Mouse (Mus musculus) heart, embryonic 11.5 days (tissue): ENCODE results near the gene Muc1. TPM values are rescaled to one million over a fixed set of nuclear protein-coding genes. Genes with fewer than 3 reads are reported as not detected.

Source experiments
- ATAC-seq: fragments of 200-750 bp; cut with Nextera tagmentation; replicated peaks from 2 replicates; pipeline ENCODE4 v1.8.0; 2017; ENCODE audit warnings: moderate library complexity; ENCODE audit not compliant: insufficient number of reproducible peaks, low FRiP score, low TSS enrichment
- H3K27ac ChIP-seq: fragments of 300-500 bp; sonication (generic); 2 replicates; pipeline ENCODE4 v1.5.1; 2014; ENCODE audit warnings: mild to moderate bottlenecking, low read depth, low read length
- H3K27me3 ChIP-seq: fragments of 300-500 bp; sonication (generic); 2 replicates; pipeline ENCODE4 v1.6.1; 2014; ENCODE audit warnings: mild to moderate bottlenecking, low read length, mixed read lengths; ENCODE audit not compliant: control insufficient read depth, insufficient read depth
- H3K36me3 ChIP-seq: fragments of 300-500 bp; sonication (generic); 2 replicates; pipeline ENCODE4 v1.6.1; 2014; ENCODE audit warnings: mild to moderate bottlenecking, low read length, moderate library complexity, mixed read lengths; ENCODE audit not compliant: control insufficient read depth, insufficient read depth
- H3K4me1 ChIP-seq: fragments of 300-500 bp; sonication (generic); 2 replicates; pipeline ENCODE4 v1.6.1; 2014; ENCODE audit warnings: low read length; ENCODE audit not compliant: control insufficient read depth, insufficient read depth
- H3K4me2 ChIP-seq: fragments of 300-500 bp; sonication (generic); 2 replicates; pipeline ENCODE4 v1.6.1; 2014; ENCODE audit warnings: mild to moderate bottlenecking, moderate library complexity
- H3K4me3 ChIP-seq: fragments of 300-500 bp; sonication (generic); 2 replicates; pipeline ENCODE4 v1.5.1; 2014; ENCODE audit warnings: low read depth, low read length
- H3K9ac ChIP-seq: fragments of 300-500 bp; sonication (generic); 2 replicates; pipeline ENCODE4 v1.6.1; 2014; ENCODE audit warnings: mild to moderate bottlenecking, low read depth, low read length, moderate library complexity
- H3K9me3 ChIP-seq: fragments of 300-500 bp; sonication (generic); replicated peaks from 2 replicates; pipeline ENCODE4 v1.6.1; 2016; ENCODE audit warnings: low read length; ENCODE audit not compliant: control insufficient read depth
- WGBS: fragments of 180-500 bp; shearing (Covaris S2); extraction: QIAGEN DNeasy Blood & Tissue Kit; methylation state at CpG from one replicate; pipeline ENCODE4 v1.1.7; 2014; ENCODE audit not compliant: insufficient replicate concordance; 5-methylcytosine and 5-hydroxymethylcytosine counted together
- polyA plus RNA-seq: library from polyadenylated mRNA; unstranded; fragments of >200 nt; fragmentation: Nextera tagmentation; extraction: Ambion mirVana; gene quantifications from 2 replicates; pipeline ENCODE4 v1.2.1, GENCODE M21; 2014

Gene Muc1
- 0.21 and 0.53 TPM in 2 replicates for polyA plus RNA-seq

GRCm38 (mm10) chr3:89228836-89229235 is at the start of gene Muc1:
Gene Muc1, plus strand, starts transcription at chr3:89229057.
- Histone ChIP-seq H3K27ac (0 out of 2 replicates have a peak within 1 kb of the TSS, but pooled peaks have one; percentile 6), H3K4me2 (peak within 1 kb of the TSS; percentile 73), H3K9ac (peak within 1 kb of the TSS; percentile 58; the same call in 1 of the 2 replicates), H3K9me3 (no peaks in the 10 kb centered on the region), H3K36me3 (no peaks in the 10 kb centered on the region), H3K27me3 (peaks cover 37% of the 10 kb centered on the region), H3K4me3 (peak within 1 kb of the TSS; percentile 49), H3K4me1 (peaks cover 9% of the 10 kb centered on the region; the same call in 1 of the 2 replicates)
- no peak for ATAC-seq
- WGBS: 22% methylated on average over 10 of the region's 10 CpGs

- no peak for ATAC-seq
- H3K4me2 ChIP-seq: no peak overlapping the region
- H3K4me1 ChIP-seq: peaks cover 24% of the 10 kb centered on the region; the same call in 1 of the 2 replicates
- peaks cover 3% of the 10 kb centered on the region; the same call in 1 of the 2 replicates for H3K27me3 ChIP-seq
- H3K4me3 ChIP-seq: no peak overlapping the region
- H3K9ac ChIP-seq: no peak overlapping the region
- no peaks in the 10 kb centered on the region for H3K9me3 ChIP-seq
- WGBS: 90% methylated on average over 27 of the region's 27 CpGs
- peaks cover 18% of the 10 kb centered on the region for H3K36me3 ChIP-seq
- no peak overlapping the region for H3K27ac ChIP-seq
Measured at GRCm38 (mm10) chr3:89181749-89182500, 46.9 kb upstream of the Muc1 start.

GRCm38 (mm10) chr3:89182531-89183057 is 46.3 kb upstream of the Muc1 start:
- H3K36me3 ChIP-seq: peaks cover 18% of the 10 kb centered on the region
- peak overlapping the region; percentile 95 for H3K4me2 ChIP-seq
- H3K27ac ChIP-seq: no peak overlapping the region
- ATAC-seq: 0 out of 2 replicates have a peak, but pooled peaks have one; percentile 5
- H3K4me1 ChIP-seq: peaks cover 24% of the 10 kb centered on the region; the same call in 1 of the 2 replicates
- peaks cover 4% of the 10 kb centered on the region; the same call in 1 of the 2 replicates for H3K27me3 ChIP-seq
- no peak overlapping the region; the same call in 1 of the 2 replicates for H3K9ac ChIP-seq
- WGBS: 46% methylated on average over 7 of the region's 7 CpGs
- no peaks in the 10 kb centered on the region for H3K9me3 ChIP-seq
- peak overlapping the region; percentile 63 for H3K4me3 ChIP-seq

GRCm38 (mm10) chr3:89183058-89183958 is 45.5 kb upstream of the Muc1 start, which contains the start of gene Fam189b:
Gene Fam189b, plus strand, starts transcription at chr3:89183143.
- H3K27ac ChIP-seq: 0 out of 2 replicates have a peak within 1 kb of the TSS, but pooled peaks have one; percentile 17
- peaks cover 4% of the 10 kb centered on the region; the same call in 1 of the 2 replicates for H3K27me3 ChIP-seq
- H3K9ac ChIP-seq: peak within 1 kb of the TSS; percentile 82
- H3K4me2 ChIP-seq: peak within 1 kb of the TSS; percentile 95
- peaks cover 18% of the 10 kb centered on the region for H3K36me3 ChIP-seq
- peak; percentile 86 for ATAC-seq
- H3K4me3 ChIP-seq: peak within 1 kb of the TSS; percentile 63
- H3K9me3 ChIP-seq: no peaks in the 10 kb centered on the region
- WGBS: 5% methylated on average over 39 of the region's 39 CpGs
- peaks cover 19% of the 10 kb centered on the region; the same call in 1 of the 2 replicates for H3K4me1 ChIP-seq

- Histone ChIP-seq H3K27me3 (peaks cover 4% of the 10 kb centered on the region; the same call in 1 of the 2 replicates), H3K9ac (peak overlapping the region; percentile 82), H3K4me3 (peak overlapping the region; percentile 63), H3K36me3 (peaks cover 18% of the 10 kb centered on the region), H3K4me1 (peaks cover 13% of the 10 kb centered on the region; the same call in 1 of the 2 replicates), H3K9me3 (no peaks in the 10 kb centered on the region), H3K27ac (no peak overlapping the region), H3K4me2 (peak overlapping the region; percentile 95)
- no peak for ATAC-seq
- 70% methylated on average over 6 of the region's 6 CpGs for WGBS
Measured at GRCm38 (mm10) chr3:89183959-89184315, 44.9 kb upstream of the Muc1 start.

- Histone ChIP-seq H3K9ac (no peak overlapping the region), H3K4me1 (peaks cover 9% of the 10 kb centered on the region; the same call in 1 of the 2 replicates), H3K4me3 (no peak overlapping the region), H3K9me3 (no peaks in the 10 kb centered on the region), H3K27ac (no peak overlapping the region), H3K27me3 (peaks cover 4% of the 10 kb centered on the region; the same call in 1 of the 2 replicates), H3K36me3 (0 out of 2 replicates have a peak, but pooled peaks cover 3% of the 10 kb centered on the region), H3K4me2 (no peak overlapping the region)
- ATAC-seq: no peak
- 34% methylated on average over 23 of the region's 23 CpGs for WGBS
Measured at GRCm38 (mm10) chr3:89187197-89187596, 41.7 kb upstream of the Muc1 start.

GRCm38 (mm10) chr3:89187690-89188477 is 41.0 kb upstream of the Muc1 start:
- H3K4me3 ChIP-seq: no peak overlapping the region
- H3K9ac ChIP-seq: no peak overlapping the region; the same call in 1 of the 2 replicates
- 64% methylated on average over 18 of the region's 18 CpGs for WGBS
- no peak for ATAC-seq
- peaks cover 6% of the 10 kb centered on the region; the same call in 1 of the 2 replicates for H3K4me1 ChIP-seq
- no peak overlapping the region for H3K27ac ChIP-seq
- H3K9me3 ChIP-seq: no peaks in the 10 kb centered on the region
- peaks cover 4% of the 10 kb centered on the region; the same call in 1 of the 2 replicates for H3K27me3 ChIP-seq
- no peaks in the 10 kb centered on the region for H3K36me3 ChIP-seq
- no peak overlapping the region for H3K4me2 ChIP-seq
